Mouse (Mus musculus) A20 (cell line): Measurements from ENCODE around the gene Gm21953.
"Not testable (repeated sequence)": the region's sequence is repeated elsewhere in the genome, so short reads cannot be mapped to it uniquely, and the experiment has no call there.

ENCODE experiments used
- DNase-seq: peaks from one replicate; pipeline ENCODE4 v3.0.0-alpha.2; 2011; ENCODE audit warnings: low read depth, low spot score

The Gm21953 gene

GRCm38 (mm10) chr4:42293967-42294366, at the start of gene Gm21953:
Gene Gm21953 (plus strand): TSS chr4:42294267.
- not testable (repeated sequence) for DNase-seq

GRCm38 (mm10) chr4:42255467-42255866, 38.6 kb upstream of the Gm21953 start, which contains the start of gene Ccl21b:
Gene Ccl21b (plus strand): TSS chr4:42255767.
- not testable (repeated sequence) for DNase-seq

- not testable (repeated sequence) for DNase-seq
Observed at GRCm38 (mm10) chr4:42318034-42318433, 24.0 kb downstream of the Gm21953 start, which contains the start of gene Fam205a3. Gene Fam205a3 (plus strand): TSS chr4:42318334.
